Mouse (Mus musculus): ENCODE measurements around the gene Lrrc39.

Lrrc39 gene

GRCm38 (mm10) chr3:116614295-116614892, 51.6 kb downstream of the Lrrc39 start, which contains the start of gene Trmt13:
Gene Trmt13, minus strand, starts transcription at chr3:116614587.
- DNase-seq: no peak

- DNase-seq: no peak
Observed at GRCm38 (mm10) chr3:116615318-116616068, 52.7 kb downstream of the Lrrc39 start.

- no peak for DNase-seq
Observed at GRCm38 (mm10) chr3:116618855-116619254, 56.1 kb downstream of the Lrrc39 start.

GRCm38 (mm10) chr3:116620636-116621370, 58.0 kb downstream of the Lrrc39 start:
- DNase-seq: no peak

- DNase-seq: no peak
Observed at GRCm38 (mm10) chr3:116622641-116623040, 59.9 kb downstream of the Lrrc39 start.

GRCm38 (mm10) chr3:116631459-116631858, 68.7 kb downstream of the Lrrc39 start:
- no peak for DNase-seq
